Mouse (Mus musculus): ENCODE results near the gene Gm14214.

DNA sequence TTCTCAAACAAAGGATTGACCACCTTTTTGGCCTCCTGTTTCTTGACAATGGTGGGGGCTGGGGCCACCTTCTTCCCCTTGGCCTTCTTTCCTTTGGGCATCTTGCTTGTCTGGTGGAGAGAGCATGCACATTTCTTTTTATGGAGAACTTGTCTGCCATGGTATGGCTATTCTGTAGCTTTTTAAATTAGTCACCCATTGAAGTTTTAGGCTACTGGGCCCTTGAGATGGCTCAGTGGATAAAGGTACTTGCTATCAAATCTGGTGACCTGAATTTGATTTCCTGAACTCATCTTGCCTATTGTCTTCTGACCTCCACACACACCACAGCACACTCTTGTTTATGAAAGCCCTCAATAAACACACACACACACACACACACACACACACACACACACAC lies at the start of gene Gm14214:
- TF ChIP-seq GATA1 (IDR thresholded peaks at IDR 0.05; ENCODE audit: borderline replicate concordance, low read length): no peak
- TF ChIP-seq FLI1 (IDR thresholded peaks at IDR 0.05; ENCODE audit: low read length): no peak

Data from megakaryocyte, embryonic 14.5 days (primary cell).